Mouse (Mus musculus) cerebellum, adult 2 months (tissue): Measurements from ENCODE around the gene Map3k9. TPM values are rescaled to one million over a fixed set of nuclear protein-coding genes. Genes with fewer than 3 reads are reported as not detected.

Source experiments
- DNase-seq, 2 experiments: peaks; one replicate each; pipeline ENCODE4 v3.0.0; 2021
- H3K27ac ChIP-seq: fragments of 200-500 bp; 2 replicates; pipeline ENCODE4 v1.5.1; 2012; ENCODE audit warnings: low read length, control low read depth, inconsistent platforms; ENCODE audit not compliant: insufficient read depth
- H3K27me3 ChIP-seq: fragments of 200-500 bp; 2 replicates; pipeline ENCODE4 v1.6.1; 2012; ENCODE audit warnings: inconsistent platforms, mild to moderate bottlenecking, low read length, moderate library complexity; ENCODE audit not compliant: control insufficient read depth, insufficient read depth
- H3K4me1 ChIP-seq: fragments of 200-500 bp; 2 replicates; pipeline ENCODE4 v1.6.1; 2011; ENCODE audit warnings: low read length; ENCODE audit not compliant: control insufficient read depth, insufficient read depth
- H3K4me3 ChIP-seq: fragments of 200-500 bp; replicated peaks from 2 replicates; pipeline ENCODE3; 2011; ENCODE audit warnings: mild to moderate bottlenecking, low read depth, low read length, control low read depth; ENCODE audit not compliant: insufficient read depth
- CTCF ChIP-seq: fragments of 200-500 bp; IDR thresholded peaks from 2 replicates; pipeline ENCODE4 v1.5.1; 2011; ENCODE audit warnings: low read depth, mild to moderate bottlenecking, control low read depth, low read length, moderate library complexity, borderline replicate concordance; ENCODE audit not compliant: insufficient read depth
- POLR2A ChIP-seq: fragments of 200-500 bp; IDR thresholded peaks from 2 replicates; pipeline ENCODE4 v1.6.1; 2011; ENCODE audit warnings: low read length, control low read depth, borderline replicate concordance; ENCODE audit not compliant: insufficient read depth
- WGBS: fragments of 180-500 bp; shearing (Covaris S2); methylation state at CpG from one replicate; pipeline ENCODE4 v1.1.7; 2018; 5-methylcytosine and 5-hydroxymethylcytosine counted together
- polyA plus RNA-seq: library from polyadenylated mRNA; depleted of rRNA; stranded (reverse); fragments of >200 nt; gene quantifications from 2 replicates; pipeline ENCODE4 v1.2.3, GENCODE M21; 2012; rRNA removed

Gene Map3k9
- polyA plus RNA-seq, 1 experiment = 14.4 TPM

DNA sequence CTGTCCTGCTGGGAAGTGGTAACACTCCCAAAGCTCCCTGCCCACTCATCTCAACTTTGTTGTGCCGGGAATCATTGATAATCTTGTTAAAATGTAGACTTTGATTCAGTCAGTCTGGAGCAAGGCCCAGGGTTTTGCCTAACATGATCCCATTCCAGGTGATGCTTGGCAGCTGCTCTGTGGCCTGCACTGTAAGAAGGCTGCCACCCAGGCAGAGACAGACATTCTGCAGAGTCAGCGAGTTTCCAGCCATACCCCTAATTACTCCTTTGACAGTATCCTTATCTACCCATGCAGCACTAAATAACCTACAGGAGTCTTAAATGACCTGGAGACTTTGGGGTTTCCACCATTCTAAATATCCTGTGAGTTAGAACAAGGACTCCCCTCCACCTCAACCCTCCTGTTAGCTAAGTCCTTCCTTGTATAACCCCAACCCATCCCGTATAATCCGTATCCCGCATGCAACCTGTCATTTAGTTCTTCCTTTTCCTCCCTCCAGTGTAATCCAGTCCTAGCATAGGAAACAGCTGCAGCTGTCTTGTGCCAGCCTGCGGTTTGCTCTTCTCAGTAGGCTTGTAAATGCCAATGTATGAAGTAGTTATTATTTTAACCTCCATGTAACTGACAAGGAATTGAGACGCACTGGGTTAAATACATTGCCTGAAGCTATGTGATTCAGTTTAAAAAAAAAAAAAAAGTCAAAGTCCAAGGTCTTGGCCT lies 101.0 kb downstream of the Map3k9 start:
- H3K27me3 ChIP-seq = no peaks in the 10 kb centered on the region
- WGBS = 71% methylated on average over 7 of the region's 7 CpGs
- no peak overlapping the region for H3K27ac ChIP-seq
- no peak for TF ChIP-seq CTCF
- no peak for TF ChIP-seq POLR2A
- no peak for DNase-seq
- H3K4me1 ChIP-seq = no peaks in the 10 kb centered on the region
- no peak overlapping the region for H3K4me3 ChIP-seq

DNA sequence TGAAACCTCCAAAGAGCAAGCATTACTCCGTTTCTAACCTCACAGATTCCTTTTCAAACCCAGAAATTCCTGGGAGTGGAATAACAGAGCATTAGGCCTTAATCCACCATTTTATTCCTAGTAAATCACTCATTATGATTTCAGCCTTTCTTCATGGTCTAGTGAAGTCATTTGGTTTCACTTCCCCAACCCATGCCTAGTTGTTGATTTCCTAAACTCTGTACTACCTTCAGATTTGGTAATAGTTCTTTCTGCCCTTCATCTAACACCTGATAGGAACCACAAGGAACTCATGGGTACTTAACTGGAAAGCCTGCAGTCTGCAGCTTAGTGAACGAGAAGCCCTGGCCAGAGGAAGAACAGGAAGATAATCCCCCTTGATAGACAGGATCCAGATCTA lies 105.4 kb downstream of the Map3k9 start:
- Histone ChIP-seq H3K27me3 (no peaks in the 10 kb centered on the region), H3K27ac (no peak overlapping the region), H3K4me3 (no peak overlapping the region), H3K4me1 (no peaks in the 10 kb centered on the region)
- no peak for TF ChIP-seq POLR2A
- TF ChIP-seq CTCF = no peak
- 60% methylated on average over 2 of the region's 2 CpGs for WGBS
- DNase-seq = no peak

Other genes with a start within 250 kb of the Map3k9 start
- gene Gm20498, start 248.3 kb downstream of the Map3k9 start, polyA plus RNA-seq = 22.6 and 23.7 TPM in 2 replicates
- gene Synj2bp, start 248.3 kb downstream of the Map3k9 start, polyA plus RNA-seq = 28.5 and 30.3 TPM in 2 replicates
- gene Adam21, start 212.7 kb downstream of the Map3k9 start, polyA plus RNA-seq = 0.67 and 0.74 TPM in 2 replicates
- gene Med6, start 186.2 kb downstream of the Map3k9 start, polyA plus RNA-seq = 29.3 and 31.8 TPM in 2 replicates
- gene Ttc9, start 149.9 kb downstream of the Map3k9 start, polyA plus RNA-seq = 43.5 and 43.8 TPM in 2 replicates
- gene Pcnx, start 78.8 kb upstream of the Map3k9 start, polyA plus RNA-seq = 45.3 and 48.2 TPM in 2 replicates